Mouse (Mus musculus) retina, embryonic 14.5 days (tissue): Measurements from ENCODE around the gene Cpz.

Source experiments
- DNase-seq: peaks from one replicate; pipeline ENCODE4 v3.0.0-alpha.2; 2015; ENCODE audit warnings: low spot score

Cpz gene

GRCm38 (mm10) chr5:35525469-35526123, at the start of gene Cpz:
TSS of gene Cpz (minus strand) at chr5:35525698.
- DNase-seq: peak; percentile 86

- DNase-seq: peak; percentile 95
These were observed 49.4 kb upstream of the Cpz start, which contains the start of gene Trmt44 for GRCm38 (mm10) chr5:35574653-35575599. TSS of gene Trmt44 (minus strand) at chr5:35575070.

- no peak for DNase-seq
These were observed 46.0 kb upstream of the Cpz start for GRCm38 (mm10) chr5:35571546-35571945.

- DNase-seq: no peak
These were observed 41.1 kb upstream of the Cpz start for GRCm38 (mm10) chr5:35566632-35567031.

- no peak for DNase-seq
These were observed 39.7 kb upstream of the Cpz start for GRCm38 (mm10) chr5:35565217-35565616.

- peak; percentile 86 for DNase-seq
These were observed 38.0 kb upstream of the Cpz start for GRCm38 (mm10) chr5:35563449-35563848.

- DNase-seq: no peak
These were observed 37.1 kb upstream of the Cpz start for GRCm38 (mm10) chr5:35562616-35563015.

GRCm38 (mm10) chr5:35559447-35559846, 33.9 kb upstream of the Cpz start:
- DNase-seq: no peak

GRCm38 (mm10) chr5:35557946-35558621, 32.6 kb upstream of the Cpz start:
- peak; percentile 57 for DNase-seq

GRCm38 (mm10) chr5:35556393-35556792, 30.9 kb upstream of the Cpz start:
- no peak for DNase-seq

GRCm38 (mm10) chr5:35552838-35553539, 27.5 kb upstream of the Cpz start:
- DNase-seq: no peak

GRCm38 (mm10) chr5:35551855-35552837, 26.6 kb upstream of the Cpz start:
- DNase-seq: peak; percentile 32

GRCm38 (mm10) chr5:35546127-35546526, 20.6 kb upstream of the Cpz start:
- no peak for DNase-seq

- DNase-seq: no peak
These were observed 15.7 kb upstream of the Cpz start for GRCm38 (mm10) chr5:35541059-35541790.

- DNase-seq: no peak
These were observed 15.1 kb upstream of the Cpz start for GRCm38 (mm10) chr5:35540555-35540954.

- DNase-seq: peak; percentile 37
These were observed 14.1 kb upstream of the Cpz start for GRCm38 (mm10) chr5:35539576-35539975.

GRCm38 (mm10) chr5:35538022-35538421, 12.5 kb upstream of the Cpz start:
- no peak for DNase-seq

- no peak for DNase-seq
These were observed 12.0 kb upstream of the Cpz start for GRCm38 (mm10) chr5:35537474-35537873.

- peak; percentile 56 for DNase-seq
These were observed 10.8 kb upstream of the Cpz start for GRCm38 (mm10) chr5:35536271-35536670.

GRCm38 (mm10) chr5:35531586-35531985, 6.1 kb upstream of the Cpz start:
- DNase-seq: peak; percentile 62
